ENCODE assay signal across 9 mouse cellular contexts in the genomic region with DNA sequence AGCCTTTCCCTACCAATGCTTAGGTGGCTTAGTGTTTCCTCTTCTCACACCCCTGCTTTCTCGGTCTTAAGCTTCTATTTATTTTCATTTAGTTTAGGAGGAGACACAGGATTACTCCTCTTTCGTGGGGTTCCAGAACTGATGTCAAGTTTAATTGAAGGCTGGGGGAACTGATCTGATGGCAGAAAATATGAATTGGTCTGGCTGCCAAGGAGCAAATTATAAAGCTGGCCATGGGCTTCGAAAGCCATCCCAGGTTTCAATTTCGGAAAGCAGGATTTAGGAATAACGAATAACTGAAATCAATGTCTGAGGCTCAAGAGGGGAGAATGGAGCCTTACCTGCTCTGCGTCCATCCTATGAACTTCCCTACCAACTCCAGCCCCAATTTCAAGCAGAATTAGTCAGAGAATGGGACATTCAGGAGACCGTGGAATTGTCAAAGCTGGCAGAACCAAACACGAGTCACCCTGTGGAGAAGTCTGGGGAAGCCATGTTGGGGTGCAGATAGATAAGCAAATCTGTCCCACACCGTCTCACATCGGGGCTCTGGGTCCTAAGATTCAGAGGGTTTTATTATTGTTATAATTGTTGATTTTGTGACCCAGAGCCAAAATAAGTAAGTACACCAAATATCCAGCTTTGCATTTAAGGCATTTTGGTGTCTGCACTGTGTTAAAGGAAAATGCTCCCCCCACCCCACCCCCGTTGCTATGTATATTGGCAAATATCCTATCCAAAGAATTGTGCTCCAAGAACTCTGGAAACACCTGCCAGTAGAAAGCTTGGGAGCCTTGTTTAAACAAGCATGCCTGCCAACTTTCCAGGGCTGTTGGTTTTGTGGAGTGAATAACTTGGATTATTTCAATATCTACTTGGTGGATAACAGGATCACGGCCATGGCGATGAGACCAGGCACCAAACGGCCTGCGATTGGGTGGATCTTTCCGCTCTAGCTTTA. TPM values are rescaled to one million over a fixed set of nuclear protein-coding genes. Genes with fewer than 3 reads are reported as not detected.
DNase-seq lines count a peak whose midpoint lies in the region; ATAC-seq and TF ChIP-seq lines count a peak whose summit lies in the region.
"Had no signal": no experiment of that assay in that cellular context is flagged by ENCODE, and none has a peak within 500 bp of the region (broad histone marks: within the 10 kb centered on the region; RNA-seq: fewer than 3 reads in every experiment).

No protein-coding gene starts in this region.

- H3K27ac ChIP-seq in heart, adult 2 months, result peak overlapping the region; percentile 26
- no peak overlapping the region for H3K27ac ChIP-seq in heart, embryonic 10.5 days
- H3K27ac ChIP-seq in embryonic facial prominence, embryonic 14.5 days (replicated peaks; ENCODE audit: low read depth, low read length), result peak overlapping the region; percentile 77
- peak overlapping the region; percentile 69 for H3K27ac ChIP-seq in heart, embryonic 15.5 days

- H3K79me2 ChIP-seq in heart, adult 2 months (replicated peaks; ENCODE audit: control insufficient read depth, insufficient read depth, low read length), result no peaks in the 10 kb centered on the region

- no peaks in the 10 kb centered on the region for H3K36me3 ChIP-seq in heart, adult 2 months (ENCODE audit: control insufficient read depth, insufficient read depth, low read length)
- no peaks in the 10 kb centered on the region for H3K36me3 ChIP-seq in heart, embryonic 10.5 days
- H3K36me3 ChIP-seq in embryonic facial prominence, embryonic 14.5 days (ENCODE audit: control insufficient read depth, insufficient read depth, low read length), result no peaks in the 10 kb centered on the region
- H3K36me3 ChIP-seq in heart, embryonic 15.5 days, result no peaks in the 10 kb centered on the region

- no peaks in the 10 kb centered on the region for H3K27me3 ChIP-seq in heart, adult 2 months (ENCODE audit: control insufficient read depth, insufficient read depth, low read length)
- H3K27me3 ChIP-seq in heart, embryonic 10.5 days (ENCODE audit: insufficient read depth, poor library complexity, severe bottlenecking), result no peaks in the 10 kb centered on the region
- H3K27me3 ChIP-seq in embryonic facial prominence, embryonic 14.5 days (replicated peaks; ENCODE audit: control insufficient read depth, insufficient read depth, low read length), result no peaks in the 10 kb centered on the region
- no peaks in the 10 kb centered on the region for H3K27me3 ChIP-seq in heart, embryonic 15.5 days

- H3K9ac ChIP-seq in heart, adult 2 months (ENCODE audit: low read depth, low read length), result no peak overlapping the region
- no peak overlapping the region for H3K9ac ChIP-seq in embryonic facial prominence, embryonic 14.5 days (ENCODE audit: low read depth, low read length)
- no peak overlapping the region for H3K9ac ChIP-seq in heart, embryonic 15.5 days

- H3K4me2 ChIP-seq in embryonic facial prominence, embryonic 14.5 days (ENCODE audit: low read depth, low read length), result 0 out of 2 replicates have a peak overlapping the region, but pooled peaks have one; percentile 1
- H3K4me2 ChIP-seq in heart, embryonic 15.5 days, result no peak overlapping the region

- DNase-seq in heart, adult 2 months, result peak in 1 of 2 experiments; percentile 52
- DNase-seq in heart, embryonic 10.5 days (ENCODE audit: low spot score), result no peak
- peak; percentile 95 for DNase-seq in embryonic facial prominence, embryonic 14.5 days (ENCODE audit: low spot score)
- peak; percentile 82 for DNase-seq in lung, postnatal 25 days (ENCODE audit: low spot score)
- DNase-seq in cerebellum, adult 9-11 months, result no peak
- DNase-seq in thymus, postnatal 14 days, result no peak
- DNase-seq: kidney, adult 2 months; thymus, adult 18-20 months had no signal

- no peak for TF ChIP-seq POLR2A in heart, adult 2 months (IDR thresholded peaks at IDR 0.05; ENCODE audit: insufficient read depth, low read depth, low read length)

- peak; percentile 51 for ATAC-seq in embryonic facial prominence, embryonic 14.5 days (ENCODE audit: low read depth)
- ATAC-seq in heart, embryonic 15.5 days (replicated peaks; ENCODE audit: insufficient number of reproducible peaks, insufficient read depth, low FRiP score, low read depth), result peak; percentile 53; the same call in 1 of the 2 replicates

- intact Hi-C loops in heart, adult 2 months (cut with DNase I), result no loop called here

- no peak for TF ChIP-seq CTCF in heart, adult 2 months (IDR thresholded peaks at IDR 0.05)

- peaks cover 8% of the 10 kb centered on the region for H3K4me1 ChIP-seq in heart, adult 2 months (ENCODE audit: control insufficient read depth, insufficient read depth, low read length)
- H3K4me1 ChIP-seq in heart, embryonic 10.5 days, result peaks cover 20% of the 10 kb centered on the region
- peaks cover 19% of the 10 kb centered on the region for H3K4me1 ChIP-seq in embryonic facial prominence, embryonic 14.5 days (ENCODE audit: control insufficient read depth, insufficient read depth, low read length)
- H3K4me1 ChIP-seq in heart, embryonic 15.5 days (replicated peaks), result peaks cover 25% of the 10 kb centered on the region

- no peaks in the 10 kb centered on the region for H3K9me3 ChIP-seq in heart, embryonic 10.5 days
- H3K9me3 ChIP-seq in embryonic facial prominence, embryonic 14.5 days (ENCODE audit: control insufficient read depth, low read length), result no peaks in the 10 kb centered on the region
- no peaks in the 10 kb centered on the region for H3K9me3 ChIP-seq in heart, embryonic 15.5 days (replicated peaks)

- no peak overlapping the region for H3K4me3 ChIP-seq in heart, adult 2 months
- no peak overlapping the region for H3K4me3 ChIP-seq in heart, embryonic 10.5 days
- no peak overlapping the region for H3K4me3 ChIP-seq in embryonic facial prominence, embryonic 14.5 days (ENCODE audit: low read depth, low read length)
- H3K4me3 ChIP-seq in heart, embryonic 15.5 days, result no peak overlapping the region

- TF ChIP-seq EP300 in heart, adult 2 months (IDR thresholded peaks at IDR 0.05; ENCODE audit: insufficient read depth, low read depth, low read length), result no peak

- WGBS in heart, adult 2 months, result 47% methylated on average over 16 of the region's 16 CpGs
- 82% methylated on average over 16 of the region's 16 CpGs for WGBS in heart, embryonic 10.5 days
- WGBS in embryonic facial prominence, embryonic 14.5 days, result 63% methylated on average over 16 of the region's 16 CpGs
- WGBS in heart, embryonic 15.5 days, result 57% methylated on average over 16 of the region's 16 CpGs

RNA-seq across cellular contexts. Expression of a gene that starts 56.5 kb away (rescaled TPM):
- total RNA-seq in heart, adult 2 months (2021), result 10 to 100 TPM; 32.5 to 36.3 TPM
- polyA plus RNA-seq in heart, adult 2 months (2012; rRNA removed), result 23.8 and 32.7 TPM in 2 replicates
- polyA plus RNA-seq in heart, embryonic 10.5 days (2016; fragmentation: Nextera tagmentation; extraction: Ambion mirVana), result 9.4 and 12.5 TPM in 2 replicates
- polyA plus RNA-seq in embryonic facial prominence, embryonic 14.5 days (2014; fragmentation: Nextera tagmentation; extraction: Ambion mirVana), result 49.7 and 53.0 TPM in 2 replicates
- 20.2 and 29.5 TPM in 2 replicates for polyA plus RNA-seq in heart, embryonic 15.5 days (2015; fragmentation: Nextera tagmentation; extraction: Ambion mirVana)

Comparison
In these comparisons a context has a peak if more than half of its experiments do, and no peak if none do; other contexts are left out.
1. DNase-seq: peak in embryonic facial prominence, embryonic 14.5 days (single experiment) and lung, postnatal 25 days (single experiment); none in heart, embryonic 10.5 days (single experiment), cerebellum, adult 9-11 months (single experiment) and thymus, postnatal 14 days (single experiment).